Mouse (Mus musculus) MEL (cell line): ENCODE data around the gene Smc1b. TPM values are rescaled to one million over a fixed set of nuclear protein-coding genes. Genes with fewer than 3 reads are reported as not detected.

Experiments used
- DNase-seq: peaks from one replicate; pipeline ENCODE4 v3.0.0; 2011; ENCODE audit warnings: low read depth, low spot score
- H3K27ac ChIP-seq: 2 replicates; pipeline ENCODE4 v1.5.1; 2012; ENCODE audit warnings: low read depth, mild to moderate bottlenecking, control low read depth, low read length, moderate library complexity; ENCODE audit not compliant: control insufficient read depth
- H3K27me3 ChIP-seq, 2 experiments: fragments of 150-350 bp in 1 of 2; sonication (generic) in 1 of 2; 2 replicates each; pipeline ENCODE4 v1.6.1; 2012; ENCODE audit warnings: low read length in 2 of 2, mild to moderate bottlenecking in 2 of 2, improper control_type of control experiment in 1 of 2, moderate library complexity in 1 of 2; ENCODE audit not compliant: insufficient read depth in 2 of 2, control insufficient read depth in 1 of 2
- H3K36me3 ChIP-seq, 2 experiments: 2 replicates each; pipeline ENCODE4 v1.6.1; 2012 to 2014; ENCODE audit warnings: low read length in 2 of 2, improper control_type of control experiment in 1 of 2, inconsistent platforms in 1 of 2, mild to moderate bottlenecking in 1 of 2; ENCODE audit not compliant: insufficient read depth in 2 of 2, control insufficient read depth in 1 of 2
- H3K4me1 ChIP-seq, 2 experiments: fragments of 150-350 bp in 1 of 2; sonication (generic) in 1 of 2; 2 replicates each; pipeline ENCODE4 v1.6.1; 2012; ENCODE audit warnings: low read length in 2 of 2, improper control_type of control experiment in 1 of 2, mild to moderate bottlenecking in 1 of 2; ENCODE audit not compliant: insufficient read depth in 2 of 2, control insufficient read depth in 1 of 2
- H3K4me3 ChIP-seq, 2 experiments: fragments of 150-350 bp in 1 of 2; sonication (generic) in 1 of 2; 2 replicates each; pipeline ENCODE4 v1.5.1; 2012; ENCODE audit warnings: low read depth in 2 of 2, low read length in 2 of 2, mild to moderate bottlenecking in 2 of 2, moderate library complexity in 2 of 2, control low read depth in 1 of 2, improper control_type of control experiment in 1 of 2; ENCODE audit not compliant: control insufficient read depth in 1 of 2, insufficient read depth in 1 of 2
- H3K79me2 ChIP-seq: 2 replicates; pipeline ENCODE4 v1.6.1; 2012; ENCODE audit warnings: mild to moderate bottlenecking, low read length, moderate library complexity; ENCODE audit not compliant: control insufficient read depth, poor library complexity, insufficient read depth
- H3K9ac ChIP-seq: 2 replicates; pipeline ENCODE4 v1.6.1; 2012; ENCODE audit warnings: low read depth, mild to moderate bottlenecking, control low read depth, low read length, moderate library complexity; ENCODE audit not compliant: control insufficient read depth, poor library complexity, severe bottlenecking
- H3K9me3 ChIP-seq: fragments of 150-350 bp; sonication (generic); replicated peaks from 2 replicates; pipeline ENCODE4 v1.6.1; 2012; ENCODE audit warnings: mild to moderate bottlenecking, low read length, improper control_type of control experiment, moderate library complexity; ENCODE audit not compliant: insufficient read depth
- CHD2 ChIP-seq: IDR thresholded peaks from 2 replicates; pipeline ENCODE4 v1.6.1; 2011; ENCODE audit warnings: low read length, improper control_type of control experiment
- CTCF ChIP-seq, 3 experiments: IDR thresholded peaks in 2 of 3; conservative IDR thresholded peaks in 1 of 3; 2 replicates each; pipeline ENCODE4 v1.5.1; 2011 to 2012; ENCODE audit warnings: low read length in 3 of 3, low read depth in 2 of 3, mild to moderate bottlenecking in 2 of 3, improper control_type of control experiment in 1 of 3, inconsistent platforms in 1 of 3, mixed read lengths in 1 of 3, moderate library complexity in 1 of 3; ENCODE audit not compliant: control insufficient read depth in 1 of 3, insufficient read depth in 1 of 3, poor library complexity in 1 of 3, severe bottlenecking in 1 of 3
- EP300 ChIP-seq, 2 experiments: IDR thresholded peaks; 2 replicates each; pipeline ENCODE4 v1.6.1; 2011; ENCODE audit warnings: improper control_type of control experiment in 2 of 2, low read length in 2 of 2, low read depth in 1 of 2, mild to moderate bottlenecking in 1 of 2
- GATA1 ChIP-seq: IDR thresholded peaks from 2 replicates; pipeline ENCODE4 v1.6.1; 2011; ENCODE audit warnings: low read depth, low read length, improper control_type of control experiment
- MAFK ChIP-seq: IDR thresholded peaks from 2 replicates; pipeline ENCODE4 v1.6.1; 2011; ENCODE audit warnings: low read depth, mild to moderate bottlenecking, low read length, improper control_type of control experiment, borderline replicate concordance
- MAX ChIP-seq: IDR thresholded peaks from 2 replicates; pipeline ENCODE4 v1.6.1; 2011; ENCODE audit warnings: low read length, improper control_type of control experiment
- MEF2A ChIP-seq: IDR thresholded peaks from 2 replicates; pipeline ENCODE4 v1.6.1; 2014; ENCODE audit warnings: low read depth, mild to moderate bottlenecking, inconsistent platforms, low read length, improper control_type of control experiment; ENCODE audit not compliant: poor library complexity, insufficient replicate concordance, severe bottlenecking; ENCODE audit errors: extremely low read depth
- MYB ChIP-seq: IDR thresholded peaks from 2 replicates; pipeline ENCODE4 v1.6.1; 2011; ENCODE audit warnings: mild to moderate bottlenecking, low read depth, low read length, improper control_type of control experiment
- NRF1 ChIP-seq: IDR thresholded peaks from 2 replicates; pipeline ENCODE4 v1.6.1; 2014; ENCODE audit warnings: low read depth, mild to moderate bottlenecking, inconsistent platforms, low read length, improper control_type of control experiment, moderate library complexity; ENCODE audit not compliant: poor library complexity, insufficient read depth, severe bottlenecking
- POLR2AphosphoS2 ChIP-seq: IDR thresholded peaks from 2 replicates; pipeline ENCODE4 v1.6.1; 2011; ENCODE audit warnings: low read length, improper control_type of control experiment
- POLR2AphosphoS5 ChIP-seq: IDR thresholded peaks from 2 replicates; pipeline ENCODE4 v1.6.1; 2012; ENCODE audit warnings: low read depth, borderline replicate concordance, mild to moderate bottlenecking, inconsistent platforms, low read length, moderate library complexity, mixed read lengths
- RAD21 ChIP-seq: IDR thresholded peaks from 2 replicates; pipeline ENCODE4 v1.6.1; 2011; ENCODE audit warnings: mild to moderate bottlenecking, low read depth, low read length, improper control_type of control experiment
- RCOR1 ChIP-seq: IDR thresholded peaks from 2 replicates; pipeline ENCODE4 v1.6.1; 2012; ENCODE audit warnings: low read depth, mild to moderate bottlenecking, inconsistent platforms, low read length, improper control_type of control experiment
- TAL1 ChIP-seq: IDR thresholded peaks from 2 replicates; pipeline ENCODE4 v1.6.1; 2012; ENCODE audit warnings: mild to moderate bottlenecking, inconsistent platforms, low read length, moderate library complexity, mixed read lengths
- TBP ChIP-seq: IDR thresholded peaks from 2 replicates; pipeline ENCODE4 v1.8.0; 2011; ENCODE audit warnings: low read depth, low read length, improper control_type of control experiment
- UBTF ChIP-seq: IDR thresholded peaks from 2 replicates; pipeline ENCODE4 v1.6.1; 2012; ENCODE audit warnings: low read depth, mild to moderate bottlenecking, inconsistent platforms, low read length, improper control_type of control experiment, moderate library complexity, borderline replicate concordance; ENCODE audit not compliant: insufficient read depth
- USF1 ChIP-seq: IDR thresholded peaks from 2 replicates; pipeline ENCODE4 v1.6.1; 2014; ENCODE audit warnings: low read depth, mild to moderate bottlenecking, inconsistent platforms, low read length, improper control_type of control experiment, moderate library complexity
- ZC3H11A ChIP-seq: IDR thresholded peaks from 2 replicates; pipeline ENCODE4 v1.6.1; 2012; ENCODE audit warnings: low read depth, mild to moderate bottlenecking, inconsistent platforms, low read length, improper control_type of control experiment
- ZMIZ1 ChIP-seq: IDR thresholded peaks from 2 replicates; pipeline ENCODE4 v1.6.1; 2012; ENCODE audit warnings: low read depth, mild to moderate bottlenecking, inconsistent platforms, low read length, improper control_type of control experiment, moderate library complexity
- ZNF384 ChIP-seq: IDR thresholded peaks from 2 replicates; pipeline ENCODE4 v1.6.1; 2012; ENCODE audit warnings: low read depth, mild to moderate bottlenecking, inconsistent platforms, low read length, improper control_type of control experiment
- polyA plus RNA-seq, 2 experiments: library from polyadenylated mRNA; stranded (reverse) in 1 of 2; unstranded in 1 of 2; fragments of >175 nt in 1 of 2; fragments of >200 nt in 1 of 2; gene quantifications; 2 replicates each; pipeline versions ENCODE4 v1.2.1 to v1.2.4; 2012; ENCODE audit warnings: low replicate concordance in 2 of 2, low read depth in 1 of 2; ENCODE audit not compliant: insufficient read length in 2 of 2, insufficient read depth in 1 of 2, missing spikeins in 1 of 2
- total RNA-seq: library from RNA; depleted of rRNA; stranded (reverse); fragments of 300-350 nt; gene quantifications from 2 replicates; pipeline ENCODE4 v1.2.3, GENCODE M21; 2012

Gene Smc1b
- total and polyA plus RNA-seq, 3 experiments = not detected

DNA sequence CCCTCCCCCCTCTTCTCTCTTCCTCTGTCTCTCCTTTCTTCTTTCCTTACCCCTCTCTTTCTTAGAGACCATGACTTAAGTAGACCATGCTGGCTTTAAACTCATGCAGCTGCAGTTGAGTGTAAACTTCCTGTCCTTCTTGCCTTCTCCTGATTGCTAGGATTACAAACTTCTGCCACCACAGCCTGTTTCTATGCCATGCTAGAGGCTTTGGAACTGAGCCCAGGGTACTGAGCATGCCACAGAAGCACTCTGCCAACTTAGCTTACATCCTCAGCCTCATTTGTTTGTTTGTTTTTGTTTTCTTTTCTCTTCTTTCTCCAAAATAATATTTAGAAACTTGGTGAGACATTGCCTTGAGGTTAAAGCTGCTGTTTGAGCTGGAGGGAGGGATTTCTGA is 48.6 kb upstream of the Smc1b start:
- no peak overlapping the region for H3K4me3 ChIP-seq
- no peaks in the 10 kb centered on the region for H3K4me1 ChIP-seq
- no peak overlapping the region for H3K9ac ChIP-seq
- no peaks in the 10 kb centered on the region for H3K27me3 ChIP-seq
- no peaks in the 10 kb centered on the region for H3K36me3 ChIP-seq
- TF ChIP-seq MEF2A (no peak), POLR2AphosphoS5 (no peak), EP300 (IDR thresholded peaks at IDR 0.05; ENCODE audit: low read depth in 1 of 2, low read length in 2 of 2) (no peak), GATA1 (no peak)
- no peak overlapping the region for H3K27ac ChIP-seq
- H3K79me2 ChIP-seq = no peaks in the 10 kb centered on the region
- DNase-seq = no peak
- no peaks in the 10 kb centered on the region for H3K9me3 ChIP-seq

DNA sequence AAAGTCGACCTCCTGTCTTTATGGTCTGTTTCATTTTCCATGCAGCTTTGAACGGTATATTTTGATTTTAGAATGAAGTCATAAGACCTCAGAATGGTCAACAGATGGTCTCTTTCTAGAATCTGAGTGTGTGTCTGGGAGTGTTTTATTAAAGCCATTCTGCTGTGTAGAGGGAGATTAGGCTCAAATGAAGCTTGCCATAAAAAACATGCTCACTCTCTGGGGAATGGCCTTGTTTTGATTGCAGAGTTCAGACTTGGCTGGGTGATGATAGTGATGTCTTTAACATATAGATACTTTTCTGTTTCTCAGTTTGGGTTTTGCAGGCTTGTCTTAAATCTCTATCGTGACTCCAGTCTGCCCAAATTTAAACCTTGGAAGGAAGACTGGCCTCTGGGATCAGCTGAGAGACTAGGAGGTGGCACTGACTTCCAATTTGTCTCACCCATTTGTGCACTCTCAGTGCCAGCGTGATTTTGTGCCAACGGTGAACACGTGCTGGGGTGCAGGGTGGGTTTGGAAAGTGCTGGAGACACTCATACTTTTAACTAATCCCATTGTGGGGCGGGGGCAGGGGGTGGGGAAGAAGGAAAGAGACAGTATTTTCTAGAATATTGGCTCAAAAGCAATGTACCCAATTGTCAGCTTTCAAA is 47.9 kb upstream of the Smc1b start:
- no peak overlapping the region for H3K4me3 ChIP-seq
- no peak for DNase-seq
- H3K27me3 ChIP-seq = no peaks in the 10 kb centered on the region
- no peaks in the 10 kb centered on the region for H3K79me2 ChIP-seq
- H3K9ac ChIP-seq = no peak overlapping the region
- TF ChIP-seq RAD21 = no peak
- no peak for TF ChIP-seq MAFK
- TF ChIP-seq EP300 (IDR thresholded peaks at IDR 0.05; ENCODE audit: low read depth in 1 of 2, low read length in 2 of 2) = no peak
- TF ChIP-seq CHD2 = no peak
- TF ChIP-seq MEF2A = no peak
- TF ChIP-seq ZMIZ1 = no peak
- TF ChIP-seq NRF1 = no peak
- TF ChIP-seq, all 39 proteins: peak for 0
- H3K4me1 ChIP-seq = no peaks in the 10 kb centered on the region
- no peaks in the 10 kb centered on the region for H3K9me3 ChIP-seq
- no peaks in the 10 kb centered on the region for H3K36me3 ChIP-seq
- H3K27ac ChIP-seq = no peak overlapping the region

DNA sequence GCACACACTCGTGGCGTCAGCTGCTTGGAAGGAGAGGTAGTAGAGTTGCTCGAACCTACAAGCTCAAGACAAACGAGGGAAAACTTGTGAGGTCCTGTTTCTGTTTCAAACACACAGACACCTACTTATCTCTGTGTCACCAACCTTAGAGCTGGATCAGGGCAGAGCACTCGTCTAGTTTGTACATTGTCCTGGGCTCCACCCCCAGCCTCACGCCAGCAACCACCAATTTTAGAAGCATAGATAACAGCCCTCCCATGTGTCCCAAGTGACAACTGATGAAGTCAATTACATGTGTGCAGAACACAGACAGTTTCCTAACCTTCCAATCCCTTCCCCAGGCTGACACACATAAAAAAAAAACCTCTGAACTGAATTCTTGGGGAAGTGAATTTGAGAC is 46.4 kb upstream of the Smc1b start:
- DNase-seq = no peak
- H3K9ac ChIP-seq = no peak overlapping the region
- no peak for TF ChIP-seq ZNF384
- no peak for TF ChIP-seq TAL1
- TF ChIP-seq RCOR1 = no peak
- no peak for TF ChIP-seq USF1
- TF ChIP-seq POLR2AphosphoS2 = no peak
- TF ChIP-seq ZC3H11A = no peak
- TF ChIP-seq MYB = no peak
- no peak for TF ChIP-seq UBTF
- no peak for TF ChIP-seq TBP
- TF ChIP-seq MAX = no peak
- TF ChIP-seq CTCF (IDR thresholded peaks at IDR 0.05 in 2 of 3, conservative IDR thresholded peaks at IDR 0.05 in 1 of 3; ENCODE audit: control insufficient read depth in 1 of 3, insufficient read depth in 1 of 3, low read depth in 2 of 3, low read length in 3 of 3, poor library complexity in 1 of 3, severe bottlenecking in 1 of 3) = no peak
- no peak for TF ChIP-seq ZMIZ1
- TF ChIP-seq, all 39 proteins: peak for 0
- no peak overlapping the region for H3K27ac ChIP-seq
- no peaks in the 10 kb centered on the region for H3K4me1 ChIP-seq
- H3K79me2 ChIP-seq = no peaks in the 10 kb centered on the region
- H3K36me3 ChIP-seq = no peaks in the 10 kb centered on the region
- H3K9me3 ChIP-seq = no peaks in the 10 kb centered on the region
- no peak overlapping the region for H3K4me3 ChIP-seq
- H3K27me3 ChIP-seq = no peaks in the 10 kb centered on the region
